Mouse (Mus musculus): Measurements from ENCODE around the gene Celsr3. TPM values are rescaled to one million over a fixed set of nuclear protein-coding genes. Genes with fewer than 3 reads are reported as not detected.

The Celsr3 gene
- polyA plus RNA-seq, 1 experiment from 2014 or later: 0.12 TPM

- H3K9ac ChIP-seq (ENCODE audit: low read length): peak overlapping the region; percentile 38; the same call in 1 of the 2 replicates
- no peak overlapping the region for H3K4me3 ChIP-seq (ENCODE audit: control insufficient read depth in 1 of 2, insufficient read depth in 1 of 2, low read depth in 1 of 2, low read length in 2 of 2)
- peaks cover 9 to 57% of the 10 kb centered on the region in 2 experiments for H3K4me1 ChIP-seq (ENCODE audit: control insufficient read depth in 2 of 2, insufficient read depth in 2 of 2, low read length in 2 of 2)
- peak overlapping the region; percentile 29; the same call in 1 of the 2 replicates for H3K4me2 ChIP-seq (ENCODE audit: low read length)
- H3K27ac ChIP-seq (replicated peaks in 1 of 2; ENCODE audit: control insufficient read depth in 1 of 2, insufficient read depth in 1 of 2, low read depth in 2 of 2, low read length in 2 of 2): peak overlapping the region; percentile 14 to 64; a peak in 2 of 4 replicates
- no peaks in the 10 kb centered on the region for H3K27me3 ChIP-seq (ENCODE audit: control insufficient read depth, insufficient read depth, low read length)
- no peak for ATAC-seq (ENCODE audit: insufficient number of reproducible peaks, insufficient read depth, low FRiP score, low read depth)
- peaks cover 58% of the 10 kb centered on the region for H3K36me3 ChIP-seq (ENCODE audit: control insufficient read depth, insufficient read depth, low read length)
- 57% methylated on average over 4 of the region's 4 CpGs for WGBS
- H3K9me3 ChIP-seq (ENCODE audit: control insufficient read depth, low read length): no peaks in the 10 kb centered on the region
Observed at GRCm38 (mm10) chr9:108796351-108796981, 29.7 kb upstream of the Celsr3 start.

GRCm38 (mm10) chr9:108797477-108797876 lies 28.6 kb upstream of the Celsr3 start:
- no peak for ATAC-seq (ENCODE audit: insufficient number of reproducible peaks, insufficient read depth, low FRiP score, low read depth)
- H3K36me3 ChIP-seq (ENCODE audit: control insufficient read depth, insufficient read depth, low read length): peaks cover 68% of the 10 kb centered on the region
- no peaks in the 10 kb centered on the region for H3K27me3 ChIP-seq (ENCODE audit: control insufficient read depth, insufficient read depth, low read length)
- no peak overlapping the region for H3K4me3 ChIP-seq (ENCODE audit: control insufficient read depth in 1 of 2, insufficient read depth in 1 of 2, low read depth in 1 of 2, low read length in 2 of 2)
- H3K27ac ChIP-seq (replicated peaks in 1 of 2; ENCODE audit: control insufficient read depth in 1 of 2, insufficient read depth in 1 of 2, low read depth in 2 of 2, low read length in 2 of 2): peak overlapping the region in 1 of 2 experiments; percentile 64; a peak in 1 of 4 replicates
- peaks cover 9 to 48% of the 10 kb centered on the region in 2 experiments for H3K4me1 ChIP-seq (ENCODE audit: control insufficient read depth in 2 of 2, insufficient read depth in 2 of 2, low read length in 2 of 2)
- no peaks in the 10 kb centered on the region for H3K9me3 ChIP-seq (ENCODE audit: control insufficient read depth, low read length)
- H3K4me2 ChIP-seq (ENCODE audit: low read length): no peak overlapping the region
- H3K9ac ChIP-seq (ENCODE audit: low read length): no peak overlapping the region
- WGBS: 80% methylated on average over 7 of the region's 7 CpGs

- Histone ChIP-seq H3K4me1 (ENCODE audit: control insufficient read depth in 2 of 2, insufficient read depth in 2 of 2, low read length in 2 of 2) (peaks cover 9 to 41% of the 10 kb centered on the region in 2 experiments), H3K4me2 (ENCODE audit: low read length) (no peak overlapping the region), H3K27ac (replicated peaks in 1 of 2; ENCODE audit: control insufficient read depth in 1 of 2, insufficient read depth in 1 of 2, low read depth in 2 of 2, low read length in 2 of 2) (no peak overlapping the region), H3K9ac (ENCODE audit: low read length) (no peak overlapping the region), H3K27me3 (ENCODE audit: control insufficient read depth, insufficient read depth, low read length) (no peaks in the 10 kb centered on the region), H3K4me3 (ENCODE audit: control insufficient read depth in 1 of 2, insufficient read depth in 1 of 2, low read depth in 1 of 2, low read length in 2 of 2) (no peak overlapping the region), H3K36me3 (ENCODE audit: control insufficient read depth, insufficient read depth, low read length) (peaks cover 79% of the 10 kb centered on the region), H3K9me3 (ENCODE audit: control insufficient read depth, low read length) (no peaks in the 10 kb centered on the region)
- WGBS: 69% methylated on average over 5 of the region's 5 CpGs
- ATAC-seq (ENCODE audit: insufficient number of reproducible peaks, insufficient read depth, low FRiP score, low read depth): no peak
Observed at GRCm38 (mm10) chr9:108798508-108799075, 27.5 kb upstream of the Celsr3 start.

- ATAC-seq (ENCODE audit: insufficient number of reproducible peaks, insufficient read depth, low FRiP score, low read depth): no peak
- Histone ChIP-seq H3K4me3 (ENCODE audit: control insufficient read depth in 1 of 2, insufficient read depth in 1 of 2, low read depth in 1 of 2, low read length in 2 of 2) (no peak overlapping the region), H3K9ac (ENCODE audit: low read length) (no peak overlapping the region), H3K27me3 (ENCODE audit: control insufficient read depth, insufficient read depth, low read length) (no peaks in the 10 kb centered on the region), H3K9me3 (ENCODE audit: control insufficient read depth, low read length) (no peaks in the 10 kb centered on the region), H3K4me2 (ENCODE audit: low read length) (no peak overlapping the region), H3K4me1 (ENCODE audit: control insufficient read depth in 2 of 2, insufficient read depth in 2 of 2, low read length in 2 of 2) (peaks cover 9 to 33% of the 10 kb centered on the region in 2 experiments), H3K36me3 (ENCODE audit: control insufficient read depth, insufficient read depth, low read length) (peaks cover 89% of the 10 kb centered on the region), H3K27ac (replicated peaks in 1 of 2; ENCODE audit: control insufficient read depth in 1 of 2, insufficient read depth in 1 of 2, low read depth in 2 of 2, low read length in 2 of 2) (no peak overlapping the region)
- 77% methylated on average over 3 of the region's 3 CpGs for WGBS
Observed at GRCm38 (mm10) chr9:108799564-108799963, 26.6 kb upstream of the Celsr3 start.

GRCm38 (mm10) chr9:108805768-108806167 lies 20.4 kb upstream of the Celsr3 start:
- WGBS: 75% methylated on average over 8 of the region's 8 CpGs
- Histone ChIP-seq H3K4me1 (ENCODE audit: control insufficient read depth in 2 of 2, insufficient read depth in 2 of 2, low read length in 2 of 2) (peaks cover 16 to 42% of the 10 kb centered on the region in 2 experiments), H3K27ac (replicated peaks in 1 of 2; ENCODE audit: control insufficient read depth in 1 of 2, insufficient read depth in 1 of 2, low read depth in 2 of 2, low read length in 2 of 2) (no peak overlapping the region), H3K9ac (ENCODE audit: low read length) (no peak overlapping the region), H3K36me3 (ENCODE audit: control insufficient read depth, insufficient read depth, low read length) (peaks cover 68% of the 10 kb centered on the region), H3K9me3 (ENCODE audit: control insufficient read depth, low read length) (no peaks in the 10 kb centered on the region), H3K27me3 (ENCODE audit: control insufficient read depth, insufficient read depth, low read length) (no peaks in the 10 kb centered on the region), H3K4me2 (ENCODE audit: low read length) (no peak overlapping the region), H3K4me3 (ENCODE audit: control insufficient read depth in 1 of 2, insufficient read depth in 1 of 2, low read depth in 1 of 2, low read length in 2 of 2) (no peak overlapping the region)
- no peak for ATAC-seq (ENCODE audit: insufficient number of reproducible peaks, insufficient read depth, low FRiP score, low read depth)

- Histone ChIP-seq H3K27ac (replicated peaks in 1 of 2; ENCODE audit: control insufficient read depth in 1 of 2, insufficient read depth in 1 of 2, low read depth in 2 of 2, low read length in 2 of 2) (peak overlapping the region in 1 of 2 experiments; percentile 74; a peak in 2 of 4 replicates), H3K9ac (ENCODE audit: low read length) (no peak overlapping the region), H3K4me2 (ENCODE audit: low read length) (no peak overlapping the region), H3K4me1 (ENCODE audit: control insufficient read depth in 2 of 2, insufficient read depth in 2 of 2, low read length in 2 of 2) (peaks cover 16 to 42% of the 10 kb centered on the region in 2 experiments), H3K36me3 (ENCODE audit: control insufficient read depth, insufficient read depth, low read length) (peaks cover 63% of the 10 kb centered on the region), H3K27me3 (ENCODE audit: control insufficient read depth, insufficient read depth, low read length) (no peaks in the 10 kb centered on the region), H3K9me3 (ENCODE audit: control insufficient read depth, low read length) (no peaks in the 10 kb centered on the region), H3K4me3 (ENCODE audit: control insufficient read depth in 1 of 2, insufficient read depth in 1 of 2, low read depth in 1 of 2, low read length in 2 of 2) (no peak overlapping the region)
- no peak for ATAC-seq (ENCODE audit: insufficient number of reproducible peaks, insufficient read depth, low FRiP score, low read depth)
Observed at GRCm38 (mm10) chr9:108806379-108806778, 19.7 kb upstream of the Celsr3 start.

GRCm38 (mm10) chr9:108806831-108807230 lies 19.3 kb upstream of the Celsr3 start:
- H3K4me2 ChIP-seq (ENCODE audit: low read length): no peak overlapping the region
- H3K9me3 ChIP-seq (ENCODE audit: control insufficient read depth, low read length): no peaks in the 10 kb centered on the region
- peaks cover 63% of the 10 kb centered on the region for H3K36me3 ChIP-seq (ENCODE audit: control insufficient read depth, insufficient read depth, low read length)
- H3K4me1 ChIP-seq (ENCODE audit: control insufficient read depth in 2 of 2, insufficient read depth in 2 of 2, low read length in 2 of 2): peaks cover 16 to 42% of the 10 kb centered on the region in 2 experiments
- no peak overlapping the region for H3K9ac ChIP-seq (ENCODE audit: low read length)
- no peak for ATAC-seq (ENCODE audit: insufficient number of reproducible peaks, insufficient read depth, low FRiP score, low read depth)
- peak overlapping the region; percentile 41 to 74; a peak in 2 of 4 replicates for H3K27ac ChIP-seq (replicated peaks in 1 of 2; ENCODE audit: control insufficient read depth in 1 of 2, insufficient read depth in 1 of 2, low read depth in 2 of 2, low read length in 2 of 2)
- no peak overlapping the region for H3K4me3 ChIP-seq (ENCODE audit: control insufficient read depth in 1 of 2, insufficient read depth in 1 of 2, low read depth in 1 of 2, low read length in 2 of 2)
- 46% methylated on average over 1 of the region's 1 CpGs for WGBS
- H3K27me3 ChIP-seq (ENCODE audit: control insufficient read depth, insufficient read depth, low read length): no peaks in the 10 kb centered on the region
